Mouse (Mus musculus): ENCODE data around the gene Crcp.
"Not testable (repeated sequence)": the region's sequence is repeated elsewhere in the genome, so short reads cannot be mapped to it uniquely, and the experiment has no call there.

Crcp gene

DNA sequence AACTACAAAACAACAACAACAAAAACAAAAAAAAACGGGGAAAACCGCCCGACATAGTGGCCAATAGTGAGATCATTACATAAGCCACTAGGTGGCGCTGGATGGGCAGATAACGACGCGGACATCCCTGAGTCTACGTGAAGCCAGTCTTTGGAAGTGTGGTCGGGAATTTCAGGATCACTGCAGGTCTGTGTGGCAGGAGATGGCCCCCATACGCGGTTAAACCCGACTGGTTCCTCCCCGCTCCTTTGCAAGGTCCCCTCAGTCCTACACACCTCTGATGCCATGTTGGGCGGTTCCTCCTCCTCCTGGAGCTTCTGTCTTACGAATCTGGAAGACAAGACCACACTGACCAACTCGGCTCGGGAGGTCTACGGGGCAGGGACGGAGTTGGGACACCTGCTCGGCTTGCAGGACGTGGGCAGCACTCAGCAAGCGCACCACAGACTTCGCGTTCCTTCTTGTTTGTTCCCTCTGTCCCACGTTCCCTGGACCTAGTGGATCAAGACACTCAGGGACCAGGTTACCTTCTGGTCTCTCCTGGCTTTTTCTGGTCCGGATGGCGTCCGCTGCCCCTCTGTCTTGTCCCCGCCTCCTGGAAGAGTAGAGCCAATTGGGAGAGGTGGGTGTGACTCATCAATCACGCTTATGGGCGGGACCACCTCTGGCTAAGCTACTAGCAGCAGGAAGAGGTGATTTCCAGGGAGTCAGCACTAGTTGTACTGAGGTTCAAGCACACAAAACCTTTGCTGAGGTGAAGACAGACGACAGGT lies 5.1 kb upstream of the Crcp start:
- DNase-seq (ENCODE audit: low spot score): peak; percentile 79

DNA sequence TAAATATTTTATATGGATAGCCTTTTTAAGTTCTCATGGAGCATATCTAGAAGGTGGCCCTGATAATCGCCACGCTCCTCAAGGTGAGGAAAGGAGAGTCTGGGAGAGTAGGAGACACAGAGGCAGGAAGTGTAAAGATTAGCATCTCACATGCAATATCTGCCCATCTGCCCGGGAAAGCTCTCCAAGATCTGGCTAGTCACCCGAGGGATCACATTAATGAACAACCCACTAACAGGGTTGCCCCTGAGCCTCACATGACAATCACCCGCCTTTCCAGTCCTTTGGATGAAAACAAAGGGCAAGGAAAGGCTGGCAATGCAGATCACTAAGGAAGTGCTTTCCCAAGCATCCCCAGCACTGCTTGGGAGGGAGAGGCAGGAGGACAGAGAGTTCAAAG lies 2.0 kb upstream of the Crcp start:
- DNase-seq (ENCODE audit: low spot score): no peak

DNA sequence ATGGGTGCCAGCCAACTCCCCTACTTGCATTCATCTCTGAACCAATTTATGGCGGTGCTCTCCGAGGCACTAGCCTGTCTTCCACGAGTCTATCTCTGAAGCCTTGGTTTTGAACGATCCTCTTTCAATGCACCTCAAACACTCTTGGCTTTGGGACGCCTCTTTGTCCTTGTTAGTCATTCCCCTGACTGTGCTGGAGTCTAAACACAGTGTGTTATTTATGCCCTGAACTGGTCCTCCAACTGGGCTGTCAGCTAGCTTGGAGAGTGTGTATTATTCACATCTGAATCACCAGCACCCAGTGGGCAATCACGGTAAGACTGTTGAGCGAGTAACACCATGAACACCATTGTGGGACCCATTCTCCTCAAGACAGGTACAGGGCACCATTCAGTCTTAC lies 1.4 kb upstream of the Crcp start:
- DNase-seq (ENCODE audit: low spot score): no peak

DNA sequence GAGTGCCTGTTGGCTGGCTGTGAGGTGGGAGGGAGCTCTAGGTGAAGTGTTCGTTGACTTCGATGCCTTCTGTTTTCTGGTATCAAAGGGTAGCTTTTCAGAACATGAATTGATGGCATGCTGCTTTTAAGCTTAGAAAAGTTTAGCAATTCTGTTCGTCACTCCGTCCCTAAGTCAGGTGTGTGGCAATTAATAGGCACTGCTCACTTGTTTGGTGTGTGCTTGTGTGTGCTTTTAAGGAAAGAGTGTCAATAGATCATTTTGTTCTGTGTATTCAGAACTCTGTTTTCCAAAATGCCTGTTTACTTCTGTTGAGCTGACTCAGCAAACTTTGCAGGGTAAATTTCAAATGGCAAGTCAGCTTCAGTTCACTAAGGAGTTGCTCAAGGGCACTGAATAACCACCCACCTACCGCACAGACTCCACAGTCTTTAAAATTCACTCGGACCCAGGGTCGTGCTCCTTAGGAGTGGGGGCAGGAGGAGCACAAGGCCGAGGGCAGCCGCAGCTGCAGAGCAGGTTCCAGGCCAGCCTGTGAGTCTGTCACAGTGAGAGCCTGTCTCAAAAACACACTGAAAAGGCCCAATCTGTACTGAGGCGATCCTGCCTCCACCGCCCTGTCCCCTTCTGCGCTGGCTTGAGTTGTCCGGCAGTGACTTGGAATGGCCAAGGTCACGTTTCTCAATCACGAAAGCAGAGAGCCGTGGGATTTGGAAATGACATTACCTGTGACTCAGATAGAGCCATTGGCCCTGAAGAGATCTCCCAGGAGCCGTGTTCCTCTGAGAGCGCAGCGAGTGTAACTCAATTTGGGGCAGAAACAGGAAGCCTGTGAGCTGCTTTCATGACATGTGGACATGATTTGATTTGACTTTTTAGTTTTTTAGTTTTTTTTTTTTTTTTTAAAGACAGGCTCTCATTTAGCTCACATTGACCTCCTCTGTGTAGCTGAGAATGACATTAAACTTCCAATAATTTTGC lies 2.6 kb downstream of the Crcp start:
- DNase-seq (ENCODE audit: low spot score): no peak

DNA sequence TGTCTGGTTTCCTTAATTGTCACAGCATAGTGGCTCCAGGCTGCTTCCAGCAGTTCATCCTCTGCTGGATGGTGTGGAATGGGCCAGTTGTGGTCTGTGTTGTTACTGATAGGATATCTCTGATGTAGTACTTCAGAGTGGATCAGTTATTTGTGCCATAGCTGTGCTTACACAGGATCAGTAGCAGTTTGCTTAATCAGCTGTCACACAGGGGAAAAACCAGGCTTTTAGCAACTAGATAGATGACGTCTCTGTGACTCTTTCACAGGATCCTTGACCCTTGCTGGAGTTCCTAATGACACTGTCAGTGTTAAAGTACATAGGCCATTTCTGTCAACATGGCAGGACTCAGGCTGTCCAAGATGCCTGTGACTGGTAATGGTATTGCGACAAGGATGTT lies 4.8 kb downstream of the Crcp start:
- DNase-seq (ENCODE audit: low spot score): no peak

DNA sequence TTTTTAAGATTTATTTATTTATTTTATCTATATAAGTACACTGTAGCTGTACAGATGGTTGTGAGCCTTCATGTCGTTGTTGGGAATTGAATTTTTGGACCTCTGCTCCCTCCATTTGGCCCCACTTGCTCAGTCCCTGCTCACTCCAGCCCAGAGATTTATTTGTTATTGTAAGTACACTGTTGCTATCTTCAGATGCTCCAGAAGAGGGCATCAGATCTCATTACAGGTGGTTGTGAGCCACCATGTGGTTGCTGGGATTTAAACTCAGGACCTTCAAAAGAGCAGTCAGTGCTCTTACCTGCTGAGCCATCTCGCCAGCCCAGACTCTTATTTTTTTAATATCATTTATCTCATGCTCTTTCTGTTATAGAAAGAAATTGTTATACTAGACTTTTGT lies 7.2 kb downstream of the Crcp start:
- DNase-seq (ENCODE audit: low spot score): not testable (repeated sequence)

DNA sequence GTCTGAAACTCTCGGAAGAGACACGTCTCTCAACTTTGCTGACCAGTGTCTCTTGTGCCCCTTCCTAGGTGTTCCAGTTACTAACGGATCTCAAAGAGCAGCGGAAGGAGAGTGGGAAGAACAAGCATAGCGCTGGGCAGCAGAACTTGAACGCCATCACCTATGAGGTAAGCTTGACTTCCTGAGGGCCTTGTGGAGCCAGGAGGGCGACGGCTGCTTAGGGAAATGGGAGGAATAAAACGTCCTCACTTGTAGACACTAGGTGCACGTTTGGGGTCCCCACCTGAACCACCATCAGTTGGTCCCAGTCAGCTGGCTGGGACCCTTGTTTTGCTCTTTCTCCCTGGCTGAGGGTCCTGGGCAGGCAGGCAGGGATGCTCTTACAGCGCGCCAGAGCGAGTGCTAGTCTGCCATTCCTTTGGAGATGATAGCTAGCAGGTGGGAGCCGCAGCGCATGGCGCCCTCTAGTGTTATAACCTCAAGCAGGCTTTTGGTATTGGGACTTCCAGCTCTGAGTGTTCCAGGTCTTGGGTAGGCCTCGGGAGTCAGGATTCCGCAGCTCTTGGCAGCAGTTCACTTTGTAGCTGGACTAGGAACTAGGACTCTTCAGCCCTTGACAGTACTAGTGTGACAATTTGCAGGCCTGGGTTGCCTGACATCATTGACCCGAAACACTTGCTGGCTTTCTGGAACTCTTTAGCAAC lies 8.8 kb downstream of the Crcp start:
- DNase-seq (ENCODE audit: low spot score): peak; percentile 75

DNA sequence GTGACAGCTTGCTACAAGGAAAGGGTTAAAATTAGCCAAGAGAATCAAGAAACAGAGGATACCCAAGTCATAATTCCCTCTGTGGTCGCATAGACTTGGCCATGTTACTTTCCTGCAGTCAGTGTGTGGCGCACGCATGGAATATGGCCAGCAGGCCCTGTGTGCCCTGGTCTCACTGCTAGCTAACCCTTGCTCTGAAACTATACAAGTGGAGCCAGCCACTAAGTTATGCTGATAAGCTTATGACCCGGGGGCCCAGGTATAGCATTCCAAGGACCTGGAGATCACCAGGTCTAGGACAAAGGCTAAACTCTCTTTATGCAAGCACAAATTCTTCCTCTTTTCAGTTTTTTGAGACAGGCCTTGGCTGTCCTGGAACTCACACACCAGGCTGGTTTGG lies 11.7 kb downstream of the Crcp start:
- DNase-seq (ENCODE audit: low spot score): no peak

DNA sequence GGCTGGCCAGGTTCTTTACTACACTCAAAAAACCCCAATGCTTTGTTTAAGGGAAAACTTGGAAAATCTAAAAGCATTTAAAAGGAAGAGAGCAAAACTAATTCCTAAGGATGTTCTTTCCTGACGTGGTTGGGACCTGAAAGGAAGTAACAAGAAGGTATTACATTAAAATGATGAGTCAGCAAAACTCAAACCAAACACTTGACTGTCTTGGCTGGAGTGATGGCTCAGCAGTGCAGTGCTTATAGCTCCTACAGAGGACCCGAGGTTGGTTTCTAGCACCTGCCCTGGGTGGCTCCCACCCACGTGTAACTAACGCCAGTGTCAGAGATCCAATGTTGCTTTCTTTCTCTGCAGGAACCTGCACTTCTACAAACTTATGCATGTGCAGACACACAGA lies 12.2 kb downstream of the Crcp start:
- no peak for DNase-seq (ENCODE audit: low spot score)

DNA sequence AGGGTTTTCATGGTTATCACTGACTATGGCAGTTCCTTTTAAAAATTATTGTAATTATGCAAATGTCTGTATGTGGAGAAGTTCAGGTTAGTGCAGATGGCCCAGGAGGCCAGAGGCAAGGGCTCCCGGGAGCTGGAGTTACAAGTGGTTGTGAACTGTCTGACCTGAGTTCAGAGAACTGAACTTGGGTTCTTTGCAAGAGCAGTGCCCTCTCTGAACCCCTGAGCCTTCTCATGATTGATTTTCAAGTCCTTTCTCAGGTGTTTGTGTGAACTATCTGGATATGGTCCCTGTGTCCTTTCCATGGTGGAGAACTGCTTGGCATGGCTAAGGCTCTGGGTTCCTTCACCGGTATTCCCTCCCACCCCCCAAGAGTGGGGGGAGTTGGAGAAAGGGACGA lies 14.7 kb downstream of the Crcp start:
- DNase-seq (ENCODE audit: low spot score): no peak

DNA sequence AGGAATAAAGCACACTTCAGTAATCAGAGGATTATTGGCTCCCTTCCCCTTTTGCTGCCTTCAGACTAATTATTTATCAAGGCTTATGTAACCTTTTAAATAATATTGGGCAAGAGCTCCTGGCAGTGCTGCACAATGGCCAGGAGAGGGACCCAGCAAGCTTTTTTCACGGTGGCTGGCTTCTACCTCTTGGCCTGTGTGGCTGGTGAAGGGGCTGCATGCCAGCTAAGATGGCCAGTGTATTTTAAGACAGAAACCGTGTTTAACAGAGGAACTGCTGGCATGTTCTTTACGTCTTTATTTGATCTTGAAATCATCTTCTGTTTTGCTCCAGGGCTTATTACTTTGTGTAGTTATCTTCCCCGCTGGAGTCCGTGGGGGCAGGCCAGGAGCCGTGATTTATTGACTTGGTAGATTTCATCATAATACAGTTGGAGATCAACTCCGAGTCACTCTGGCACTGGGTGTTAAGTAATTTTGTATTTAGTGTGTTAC lies 15.2 kb downstream of the Crcp start:
- peak; percentile 74 for DNase-seq (ENCODE audit: low spot score)

DNA sequence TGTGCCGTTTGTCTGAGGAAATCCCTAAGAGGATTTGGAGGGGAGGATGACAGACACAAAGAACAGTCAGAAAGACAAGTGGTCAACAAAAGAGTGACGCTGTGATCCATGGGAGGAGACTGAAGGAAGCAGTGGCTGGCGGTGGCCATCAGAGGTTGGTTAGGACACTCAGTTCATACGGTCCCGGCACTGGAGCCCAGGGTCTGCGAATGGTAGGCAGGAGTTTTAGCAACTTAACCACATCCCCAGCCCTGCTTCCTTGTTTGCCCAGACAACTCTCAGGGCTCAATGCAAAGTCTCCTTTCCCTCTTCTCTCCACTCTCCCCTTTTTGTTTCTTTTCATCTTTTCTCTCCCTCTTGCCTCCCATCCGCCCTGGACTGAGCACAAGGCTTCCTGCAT lies 17.0 kb downstream of the Crcp start:
- DNase-seq (ENCODE audit: low spot score): no peak

DNA sequence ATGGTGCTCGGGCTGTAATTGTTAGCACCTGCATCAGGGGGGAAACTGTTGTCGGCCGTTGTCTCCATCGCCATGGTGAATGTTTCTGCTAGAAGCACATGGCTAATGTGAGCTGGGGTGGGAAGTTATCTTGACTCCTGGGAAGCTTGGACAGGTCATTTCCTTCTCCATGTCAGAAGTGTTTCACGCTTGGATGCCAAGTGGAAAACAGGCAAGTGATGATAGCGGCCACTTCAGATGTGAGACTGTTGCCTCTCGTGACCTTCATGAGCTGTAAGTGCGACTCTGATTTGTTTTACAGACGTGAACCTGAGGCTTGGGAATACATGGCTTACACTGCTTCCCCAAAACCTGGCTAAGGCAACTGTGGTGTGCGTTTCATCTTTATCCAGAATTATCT lies 17.5 kb downstream of the Crcp start:
- DNase-seq (ENCODE audit: low spot score): no peak

DNA sequence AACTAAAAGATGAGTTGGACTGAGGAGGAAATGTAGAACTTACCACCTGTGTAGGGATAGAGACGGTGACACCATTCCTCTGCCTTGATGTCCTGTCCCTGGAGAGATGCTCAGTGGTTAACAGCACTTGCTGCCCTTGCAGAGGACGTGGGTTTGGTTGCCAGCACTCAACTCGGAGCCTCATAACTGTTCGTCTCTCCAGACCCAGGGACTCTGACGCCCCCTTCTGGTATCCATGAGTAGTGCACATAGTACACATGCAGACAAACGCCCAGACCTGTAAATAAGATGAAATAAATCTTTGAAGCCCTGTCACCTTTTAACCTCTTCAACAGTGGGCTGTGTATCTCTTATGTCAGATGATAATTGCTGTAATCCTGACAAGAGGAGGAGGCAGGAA lies 17.9 kb downstream of the Crcp start:
- DNase-seq (ENCODE audit: low spot score): no peak

DNA sequence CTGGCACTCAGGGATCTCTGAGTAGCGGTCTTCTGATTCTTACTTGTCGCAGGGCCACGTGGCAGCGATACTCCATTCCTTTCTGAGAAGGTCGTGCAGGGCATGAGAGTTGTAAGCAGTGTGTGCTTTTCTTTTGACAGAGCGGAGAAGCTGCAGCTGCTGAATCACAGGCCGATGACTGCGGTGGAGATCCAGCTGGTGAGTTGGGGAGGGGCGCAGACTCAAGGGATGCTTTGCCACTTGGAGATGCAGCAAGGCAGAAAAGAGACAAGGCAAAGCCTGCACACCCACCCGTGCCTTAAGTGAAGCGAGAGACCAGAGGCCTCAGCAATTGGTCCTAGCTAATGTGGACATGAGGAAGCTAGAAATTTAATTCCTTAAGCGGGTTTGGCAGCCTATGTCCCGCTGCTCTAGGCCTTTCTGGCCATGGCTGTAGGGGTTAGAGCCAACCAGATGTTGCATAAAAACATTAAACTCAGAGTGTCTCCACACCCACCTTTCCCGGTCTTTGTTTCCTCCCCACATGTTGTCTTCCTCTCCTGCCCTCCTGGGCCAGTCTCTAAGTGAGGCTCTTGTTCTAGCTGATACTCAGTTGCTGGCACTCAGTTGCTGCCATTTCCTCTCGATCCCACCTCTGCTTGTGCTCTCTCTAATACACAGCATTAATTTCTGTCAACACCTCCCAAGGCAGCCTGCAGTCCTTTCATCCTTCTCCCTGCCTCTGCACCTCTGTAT lies 19.9 kb downstream of the Crcp start:
- no peak for DNase-seq (ENCODE audit: low spot score)

DNA sequence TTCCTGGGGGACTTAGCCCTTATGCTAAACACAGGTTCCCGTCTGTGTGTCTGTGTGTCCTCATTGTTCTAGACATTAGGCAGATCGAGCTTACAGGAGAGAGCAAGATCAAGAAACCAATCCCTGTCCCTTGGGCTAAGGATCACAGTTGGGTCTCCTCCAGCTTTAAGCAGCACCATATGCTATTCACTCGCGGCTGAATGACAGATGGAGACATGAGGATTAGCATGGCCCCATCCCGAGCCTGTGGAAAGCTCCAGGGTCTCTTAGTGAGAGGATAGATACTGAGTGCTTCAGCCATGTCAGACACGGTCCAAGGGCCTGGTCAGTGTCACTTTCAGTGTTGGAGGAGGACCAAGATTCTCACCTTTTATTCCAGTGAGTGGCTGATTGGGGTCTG lies 21.3 kb downstream of the Crcp start:
- DNase-seq (ENCODE audit: low spot score): no peak

DNA sequence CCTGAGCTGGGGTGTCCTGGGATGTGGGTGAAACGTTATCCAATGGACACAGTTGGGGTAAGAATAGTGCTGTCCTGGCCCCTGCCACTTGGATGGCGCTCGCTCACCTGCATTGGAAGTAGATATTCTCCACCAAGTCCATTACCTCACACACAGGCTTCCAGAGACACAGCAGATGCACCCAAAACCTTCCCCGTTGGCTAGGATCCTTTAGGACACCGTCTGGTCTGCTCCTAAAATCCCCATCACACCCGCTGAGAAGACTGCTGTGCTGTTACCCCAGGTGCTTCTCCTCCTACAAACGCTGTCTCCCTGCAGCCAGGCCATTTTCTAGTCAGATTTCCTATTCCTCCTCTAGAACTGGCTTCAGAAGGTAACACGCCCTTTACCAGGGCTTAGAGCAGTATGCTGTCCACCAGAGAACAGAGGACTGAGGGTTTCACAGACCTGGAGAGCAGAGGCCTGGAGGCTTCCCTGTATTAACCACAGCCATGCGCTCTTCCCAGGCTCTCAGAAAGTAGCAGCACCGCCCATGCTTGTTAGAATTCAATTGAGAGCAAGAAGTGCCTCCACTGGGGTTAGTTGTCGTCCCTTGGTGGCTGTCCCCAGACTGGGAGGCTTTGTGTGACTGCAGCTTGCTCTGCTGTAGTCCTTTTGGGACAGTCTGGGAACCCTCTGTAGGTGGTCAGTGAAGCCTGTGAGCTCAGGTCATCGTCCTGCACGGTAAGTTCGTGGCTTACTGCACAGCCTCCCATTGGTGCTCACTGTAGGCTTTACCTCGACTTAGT lies 22.2 kb downstream of the Crcp start:
- no peak for DNase-seq (ENCODE audit: low spot score)

DNA sequence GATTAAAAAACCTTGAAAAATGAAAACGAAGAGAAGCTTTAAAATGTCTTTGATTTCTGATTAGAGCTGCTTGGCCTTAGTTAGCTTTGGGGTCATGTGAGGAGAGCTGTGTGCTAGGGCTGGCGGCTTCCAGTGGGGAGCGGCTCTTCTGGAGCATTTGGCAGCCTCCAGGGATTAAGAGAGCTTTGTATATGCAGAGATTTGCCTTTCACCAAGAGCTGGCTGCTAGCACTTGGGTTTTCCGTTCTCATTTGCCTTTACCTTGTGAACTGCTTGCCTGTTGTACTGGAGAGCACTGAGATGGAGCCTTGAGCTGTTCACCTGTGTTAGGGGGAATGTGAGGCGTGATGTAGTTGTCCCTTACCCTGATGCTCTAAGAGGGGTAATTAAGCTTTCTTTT lies 23.4 kb downstream of the Crcp start:
- no peak for DNase-seq (ENCODE audit: low spot score)

DNA sequence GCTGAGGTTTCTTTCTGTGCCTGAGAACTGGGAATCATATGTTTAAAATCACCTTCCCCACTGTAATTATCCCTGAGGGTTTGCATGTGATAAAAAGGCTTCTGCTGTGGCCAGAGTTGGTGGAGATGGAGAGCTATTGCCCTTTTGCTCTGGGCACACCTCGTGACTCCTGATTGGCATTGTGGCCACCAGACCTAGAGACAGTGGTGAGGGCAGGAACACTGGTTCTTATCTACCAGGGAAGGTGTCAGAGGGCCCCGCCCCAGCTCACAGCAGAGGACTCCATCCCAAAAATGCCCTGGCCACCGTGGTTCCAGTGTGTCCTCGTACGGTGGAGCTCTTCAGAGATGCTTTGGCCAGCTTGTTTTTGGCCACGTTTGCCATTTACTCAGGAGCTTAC lies 23.9 kb downstream of the Crcp start:
- no peak for DNase-seq (ENCODE audit: low spot score)

DNA sequence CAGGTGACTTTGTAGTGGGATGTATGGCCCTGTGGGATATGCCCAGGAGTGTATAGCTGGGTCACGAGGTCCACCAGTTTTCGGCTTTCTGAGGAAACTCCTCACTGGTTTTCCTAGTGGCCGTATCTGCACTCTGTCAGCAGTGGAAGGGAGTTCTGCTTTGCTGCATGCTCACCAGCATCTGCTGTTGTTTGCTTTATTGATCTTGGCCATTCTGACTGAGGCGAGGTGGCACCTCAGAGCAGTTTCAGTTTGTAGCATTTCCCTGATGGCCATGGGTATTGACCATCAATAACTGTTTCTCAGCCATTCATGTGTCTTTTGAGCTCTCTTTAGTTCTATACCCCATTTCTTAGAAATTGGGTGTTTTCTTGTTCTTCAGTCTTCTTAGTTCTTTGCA lies 26.6 kb downstream of the Crcp start:
- DNase-seq (ENCODE audit: low spot score): no peak

DNA sequence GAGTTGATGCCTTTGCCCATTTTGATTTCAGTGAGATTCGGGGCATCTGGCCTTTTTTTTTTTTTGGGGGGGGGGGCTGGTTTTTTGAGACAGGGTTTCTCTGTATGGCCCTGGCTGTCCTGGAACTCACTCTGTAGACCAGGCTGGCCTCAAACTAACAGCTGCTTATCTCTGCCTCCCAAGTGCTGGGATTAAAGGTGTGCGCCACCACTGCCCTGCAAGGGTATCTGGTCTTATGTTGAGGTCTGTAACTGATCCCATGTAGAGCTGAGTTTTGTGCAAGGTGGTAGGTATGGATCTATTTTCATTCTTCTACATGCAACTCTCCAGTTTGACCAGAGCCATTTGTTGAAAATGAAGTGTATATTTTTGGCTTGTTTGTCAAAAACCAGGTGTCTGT lies 27.2 kb downstream of the Crcp start:
- DNase-seq (ENCODE audit: low spot score): no peak

Data from layer of hippocampus, adult 11-12 months (tissue).